Mouse (Mus musculus) megakaryocyte progenitor cell, adult 5-6 weeks (primary cell): ENCODE measurements around the gene 3110082J24Rik. TPM values are rescaled to one million over a fixed set of nuclear protein-coding genes. Genes with fewer than 3 reads are reported as not detected.

Experiments
- ATAC-seq: replicated peaks from 2 replicates; pipeline ENCODE4 v1.8.0; 2016; ENCODE audit warnings: mild to moderate bottlenecking, moderate TSS enrichment, inconsistent platforms; ENCODE audit not compliant: poor library complexity
- total RNA-seq, 2 experiments: library from RNA; stranded (forward) in 1 of 2; stranded (reverse) in 1 of 2; fragments of 157-497, 149-512 nt in 1 of 2; fragments of 200-1000 nt in 1 of 2; gene quantifications; 2 replicates each; pipeline versions ENCODE4 v1.2.3 to v1.2.4; 2015 to 2017

3110082J24Rik gene
- total RNA-seq, 2 experiments from 2014 or later = not detected

GRCm38 (mm10) chr5:30119163-30119562 lies 13.3 kb upstream of the 3110082J24Rik start:
- no peak for ATAC-seq

- ATAC-seq = no peak
Measured at GRCm38 (mm10) chr5:30118018-30118417, 12.1 kb upstream of the 3110082J24Rik start.

- no peak for ATAC-seq
Measured at GRCm38 (mm10) chr5:30115718-30116117, 9.8 kb upstream of the 3110082J24Rik start.

GRCm38 (mm10) chr5:30114761-30115140 lies 8.9 kb upstream of the 3110082J24Rik start:
- ATAC-seq = no peak

- ATAC-seq = peak; percentile 69
Measured at GRCm38 (mm10) chr5:30113881-30114760, 8.2 kb upstream of the 3110082J24Rik start.

GRCm38 (mm10) chr5:30112533-30113068 lies 6.7 kb upstream of the 3110082J24Rik start:
- no peak for ATAC-seq

GRCm38 (mm10) chr5:30111771-30112170 lies 5.9 kb upstream of the 3110082J24Rik start:
- ATAC-seq = 0 out of 2 replicates have a peak, but pooled peaks have one; percentile 19

GRCm38 (mm10) chr5:30111126-30111525 lies 5.2 kb upstream of the 3110082J24Rik start:
- ATAC-seq = peak; percentile 15; the same call in 1 of the 2 replicates

GRCm38 (mm10) chr5:30110371-30111060 lies 4.6 kb upstream of the 3110082J24Rik start:
- ATAC-seq = no peak

- ATAC-seq = no peak
Measured at GRCm38 (mm10) chr5:30109899-30110298, 4.0 kb upstream of the 3110082J24Rik start.

GRCm38 (mm10) chr5:30108233-30108632 lies 2.3 kb upstream of the 3110082J24Rik start:
- ATAC-seq = no peak

GRCm38 (mm10) chr5:30107611-30108041 lies 1.7 kb upstream of the 3110082J24Rik start:
- ATAC-seq = no peak

GRCm38 (mm10) chr5:30107186-30107585 lies 1.3 kb upstream of the 3110082J24Rik start:
- ATAC-seq = no peak

- ATAC-seq = no peak
Measured at GRCm38 (mm10) chr5:30106756-30107155, 870 bp upstream of the 3110082J24Rik start.

GRCm38 (mm10) chr5:30104841-30105667 lies 832 bp downstream of the 3110082J24Rik start, which contains the start of gene Garem2:
Garem2 (plus strand) TSS chr5:30105161.
- no peak for ATAC-seq

GRCm38 (mm10) chr5:30104339-30104738 lies 1.5 kb downstream of the 3110082J24Rik start:
- peak; percentile 68 for ATAC-seq

GRCm38 (mm10) chr5:30103340-30103739 lies 2.5 kb downstream of the 3110082J24Rik start:
- ATAC-seq = no peak

GRCm38 (mm10) chr5:30098260-30098659 lies 7.6 kb downstream of the 3110082J24Rik start:
- no peak for ATAC-seq

- no peak for ATAC-seq
Measured at GRCm38 (mm10) chr5:30095731-30096130, 10.2 kb downstream of the 3110082J24Rik start.

- no peak for ATAC-seq
Measured at GRCm38 (mm10) chr5:30094399-30094798, 11.5 kb downstream of the 3110082J24Rik start.

- ATAC-seq = no peak
Measured at GRCm38 (mm10) chr5:30092701-30093100, 13.2 kb downstream of the 3110082J24Rik start.
